Mouse (Mus musculus) midbrain, embryonic 15.5 days (tissue): ENCODE results near the gene Cdh12. TPM values are rescaled to one million over a fixed set of nuclear protein-coding genes. Genes with fewer than 3 reads are reported as not detected.
"Not testable (repeated sequence)": the region's sequence is repeated elsewhere in the genome, so short reads cannot be mapped to it uniquely, and the experiment has no call there.

Source experiments
- ATAC-seq: fragments of 200-750 bp; cut with Nextera tagmentation; replicated peaks from 2 replicates; pipeline ENCODE4 v1.8.0; 2017; ENCODE audit warnings: moderate TSS enrichment
- H3K27ac ChIP-seq: fragments of 300-500 bp; sonication (generic); 2 replicates; pipeline ENCODE4 v1.5.1; 2015; ENCODE audit warnings: mild to moderate bottlenecking, inconsistent platforms
- H3K27me3 ChIP-seq: fragments of 300-500 bp; sonication (generic); replicated peaks from 2 replicates; pipeline ENCODE4 v1.6.1; 2015; ENCODE audit warnings: inconsistent platforms
- H3K36me3 ChIP-seq: fragments of 300-500 bp; sonication (generic); replicated peaks from 2 replicates; pipeline ENCODE4 v1.6.1; 2015; ENCODE audit warnings: inconsistent platforms
- H3K4me1 ChIP-seq: fragments of 300-500 bp; sonication (generic); 2 replicates; pipeline ENCODE4 v1.6.1; 2015; ENCODE audit warnings: inconsistent platforms
- H3K4me2 ChIP-seq: fragments of 300-500 bp; sonication (generic); 2 replicates; pipeline ENCODE4 v1.6.1; 2015; ENCODE audit warnings: inconsistent platforms, mild to moderate bottlenecking, moderate library complexity
- H3K4me3 ChIP-seq: fragments of 300-500 bp; sonication (generic); 2 replicates; pipeline ENCODE4 v1.5.1; 2015; ENCODE audit warnings: mild to moderate bottlenecking, inconsistent platforms
- H3K9ac ChIP-seq: fragments of 300-500 bp; sonication (generic); 2 replicates; pipeline ENCODE4 v1.6.1; 2015; ENCODE audit warnings: mild to moderate bottlenecking, inconsistent platforms
- H3K9me3 ChIP-seq: fragments of 300-500 bp; sonication (generic); 2 replicates; pipeline ENCODE4 v1.6.1; 2016; ENCODE audit warnings: inconsistent platforms
- WGBS: fragments of 180-500 bp; shearing (Covaris S2); methylation state at CpG from one replicate; pipeline ENCODE4 v1.1.7; 2015; ENCODE audit warnings: mixed read lengths; 5-methylcytosine and 5-hydroxymethylcytosine counted together
- polyA plus RNA-seq: library from polyadenylated mRNA; unstranded; fragments of >200 nt; fragmentation: Nextera tagmentation; extraction: Ambion mirVana; gene quantifications from 2 replicates; pipeline ENCODE4 v1.2.1, GENCODE M21; 2015

Gene Cdh12
- 7.9 and 8.3 TPM in 2 replicates for polyA plus RNA-seq

DNA sequence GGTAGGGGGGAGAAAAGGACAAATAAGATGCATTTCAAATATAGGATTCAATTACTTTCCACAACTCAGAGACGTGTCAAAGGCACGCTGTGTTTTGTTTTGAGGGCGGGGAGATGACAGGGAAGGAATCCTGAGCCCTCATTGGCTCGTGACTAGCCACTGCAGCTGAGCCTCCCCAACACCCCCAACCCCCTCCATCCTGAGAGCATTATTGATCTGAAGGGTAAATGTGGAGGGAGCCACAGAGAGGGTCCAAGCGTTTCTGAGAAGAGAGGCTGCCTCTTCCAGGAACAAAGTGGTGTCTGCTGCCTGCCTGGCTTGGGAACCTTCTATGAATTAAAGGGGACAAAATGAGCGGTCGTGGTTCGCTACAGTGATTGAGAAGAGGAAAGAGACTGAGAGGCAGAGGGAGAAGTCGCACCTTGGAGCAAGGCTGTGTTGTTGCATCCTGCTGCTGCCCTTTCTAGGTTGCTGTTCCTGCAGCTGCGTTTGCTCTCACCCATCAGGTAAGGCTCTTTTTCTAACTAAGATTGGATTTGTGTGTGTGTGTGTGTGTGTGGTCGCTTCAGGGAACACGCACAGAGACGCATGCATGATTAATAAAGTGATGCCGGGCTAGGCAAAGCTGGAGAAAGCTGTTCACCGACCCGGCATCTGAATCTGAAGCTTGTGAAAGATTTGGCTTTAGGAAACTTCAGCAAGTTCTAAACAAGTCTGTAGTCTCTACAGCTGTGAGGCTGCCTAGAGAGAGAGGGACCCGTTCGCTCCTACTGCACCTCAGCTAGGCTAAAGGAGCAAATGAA, at the start of gene Cdh12:
Gene Cdh12 (plus strand): TSS at position 405 of the 803 bp plus-strand sequence.
- H3K27ac ChIP-seq: peak within 1 kb of the TSS; percentile 61
- H3K4me2 ChIP-seq: peak within 1 kb of the TSS; percentile 76
- no peaks in the 10 kb centered on the region for H3K27me3 ChIP-seq
- no peaks in the 10 kb centered on the region for H3K4me1 ChIP-seq
- no peaks in the 10 kb centered on the region for H3K9me3 ChIP-seq
- peak within 1 kb of the TSS; percentile 40 for H3K9ac ChIP-seq
- 6% methylated on average over 18 of the region's 18 CpGs for WGBS
- ATAC-seq: peak; percentile 93
- H3K4me3 ChIP-seq: peak within 1 kb of the TSS; percentile 52
- no peaks in the 10 kb centered on the region for H3K36me3 ChIP-seq

- H3K4me1 ChIP-seq: no peaks in the 10 kb centered on the region
- no peak overlapping the region for H3K9ac ChIP-seq
- H3K27ac ChIP-seq: no peak overlapping the region
- 54% methylated on average over 3 of the region's 3 CpGs for WGBS
- no peaks in the 10 kb centered on the region for H3K9me3 ChIP-seq
- H3K4me2 ChIP-seq: no peak overlapping the region
- H3K27me3 ChIP-seq: no peaks in the 10 kb centered on the region
- ATAC-seq: no peak
- H3K4me3 ChIP-seq: no peak overlapping the region
- H3K36me3 ChIP-seq: no peaks in the 10 kb centered on the region
Measured at GRCm38 (mm10) chr15:20403596-20403995, 45.5 kb upstream of the Cdh12 start.

DNA sequence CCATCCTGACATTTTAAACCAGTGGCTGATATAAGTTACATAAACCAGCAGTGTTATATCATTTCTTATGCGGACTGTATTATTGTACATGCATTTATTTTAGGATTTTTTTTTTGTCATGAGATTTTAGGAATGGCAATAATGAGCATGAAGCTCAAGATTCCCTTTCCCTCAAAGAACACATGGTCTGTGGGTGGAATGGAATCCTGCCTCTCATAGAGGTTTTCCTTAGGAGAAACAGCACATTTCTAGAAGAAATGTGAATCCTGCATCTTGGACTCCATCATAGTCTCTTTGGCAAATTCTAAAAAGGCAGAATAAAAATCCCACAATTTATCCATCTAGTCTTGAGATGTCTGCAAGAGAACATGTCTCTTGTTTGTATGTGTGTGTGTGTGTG, 35.7 kb upstream of the Cdh12 start:
- ATAC-seq: no peak
- no peaks in the 10 kb centered on the region for H3K27me3 ChIP-seq
- no peaks in the 10 kb centered on the region for H3K4me1 ChIP-seq
- no peaks in the 10 kb centered on the region for H3K36me3 ChIP-seq
- H3K27ac ChIP-seq: no peak overlapping the region
- H3K4me2 ChIP-seq: no peak overlapping the region
- 98% methylated on average over 1 of the region's 1 CpGs for WGBS
- no peaks in the 10 kb centered on the region for H3K9me3 ChIP-seq
- no peak overlapping the region for H3K4me3 ChIP-seq
- H3K9ac ChIP-seq: no peak overlapping the region

DNA sequence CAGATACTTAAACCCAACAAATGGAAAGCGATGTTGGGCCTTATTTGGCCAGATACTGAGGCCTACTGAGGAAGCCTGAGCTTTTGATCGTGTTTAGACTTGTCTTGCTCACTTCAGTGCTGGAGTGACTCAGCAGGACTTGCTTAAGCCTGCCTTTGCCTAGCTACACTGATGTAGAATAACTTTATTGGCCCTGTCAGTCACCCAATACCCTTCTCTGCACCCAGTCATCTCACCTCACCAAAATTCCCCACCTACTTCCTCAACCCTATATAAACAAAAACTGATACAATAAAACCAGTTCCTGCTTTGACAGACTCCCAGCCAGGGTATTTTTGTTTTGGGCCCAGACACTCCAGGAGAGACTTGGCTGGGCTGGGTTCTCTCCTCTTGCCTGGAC, 12.7 kb upstream of the Cdh12 start:
- no peak for ATAC-seq
- no peak overlapping the region for H3K4me3 ChIP-seq
- no peaks in the 10 kb centered on the region for H3K36me3 ChIP-seq
- H3K27ac ChIP-seq: no peak overlapping the region
- H3K27me3 ChIP-seq: no peaks in the 10 kb centered on the region
- WGBS: 65% methylated on average over 2 of the region's 2 CpGs
- H3K9ac ChIP-seq: no peak overlapping the region
- no peaks in the 10 kb centered on the region for H3K4me1 ChIP-seq
- no peaks in the 10 kb centered on the region for H3K9me3 ChIP-seq
- no peak overlapping the region for H3K4me2 ChIP-seq

GRCm38 (mm10) chr15:20450558-20450957, 1.5 kb downstream of the Cdh12 start:
- Histone ChIP-seq H3K9ac (no peak overlapping the region), H3K36me3 (no peaks in the 10 kb centered on the region), H3K4me1 (no peaks in the 10 kb centered on the region), H3K27me3 (no peaks in the 10 kb centered on the region), H3K4me3 (peak overlapping the region; percentile 21), H3K9me3 (no peaks in the 10 kb centered on the region), H3K4me2 (peak overlapping the region; percentile 24; the same call in 1 of the 2 replicates), H3K27ac (no peak overlapping the region)
- WGBS: 40% methylated on average over 5 of the region's 5 CpGs
- ATAC-seq: no peak

GRCm38 (mm10) chr15:20458508-20458907, 9.4 kb downstream of the Cdh12 start:
- Histone ChIP-seq H3K9ac (no peak overlapping the region), H3K36me3 (no peaks in the 10 kb centered on the region), H3K4me3 (no peak overlapping the region), H3K4me2 (no peak overlapping the region), H3K27me3 (no peaks in the 10 kb centered on the region), H3K4me1 (no peaks in the 10 kb centered on the region), H3K9me3 (no peaks in the 10 kb centered on the region), H3K27ac (no peak overlapping the region)
- 61% methylated on average over 3 of the region's 3 CpGs for WGBS
- ATAC-seq: no peak

GRCm38 (mm10) chr15:20462500-20462899, 13.4 kb downstream of the Cdh12 start:
- Histone ChIP-seq H3K27me3 (no peaks in the 10 kb centered on the region), H3K36me3 (no peaks in the 10 kb centered on the region), H3K9me3 (no peaks in the 10 kb centered on the region), H3K27ac (no peak overlapping the region), H3K4me3 (no peak overlapping the region), H3K4me2 (no peak overlapping the region), H3K9ac (no peak overlapping the region), H3K4me1 (no peaks in the 10 kb centered on the region)
- ATAC-seq: no peak
- 89% methylated on average over 3 of the region's 3 CpGs for WGBS

GRCm38 (mm10) chr15:20463601-20464000, 14.5 kb downstream of the Cdh12 start:
- Histone ChIP-seq H3K4me3 (no peak overlapping the region), H3K27ac (no peak overlapping the region), H3K4me1 (no peaks in the 10 kb centered on the region), H3K27me3 (no peaks in the 10 kb centered on the region), H3K36me3 (no peaks in the 10 kb centered on the region), H3K9me3 (no peaks in the 10 kb centered on the region), H3K4me2 (no peak overlapping the region), H3K9ac (no peak overlapping the region)
- 80% methylated on average over 1 of the region's 1 CpGs for WGBS
- no peak for ATAC-seq

- Histone ChIP-seq H3K27me3 (no peaks in the 10 kb centered on the region), H3K9ac (no peak overlapping the region), H3K4me1 (no peaks in the 10 kb centered on the region), H3K4me3 (no peak overlapping the region), H3K27ac (no peak overlapping the region), H3K9me3 (no peaks in the 10 kb centered on the region), H3K36me3 (no peaks in the 10 kb centered on the region), H3K4me2 (no peak overlapping the region)
- WGBS: 97% methylated on average over 4 of the region's 4 CpGs
- no peak for ATAC-seq
Measured at GRCm38 (mm10) chr15:20550979-20551378, 101.9 kb downstream of the Cdh12 start.

- H3K27me3 ChIP-seq: no peaks in the 10 kb centered on the region
- no peak for ATAC-seq
- no peaks in the 10 kb centered on the region for H3K4me1 ChIP-seq
- H3K4me3 ChIP-seq: no peak overlapping the region
- H3K9ac ChIP-seq: no peak overlapping the region
- H3K9me3 ChIP-seq: no peaks in the 10 kb centered on the region
- no peak overlapping the region for H3K4me2 ChIP-seq
- H3K36me3 ChIP-seq: no peaks in the 10 kb centered on the region
- no peak overlapping the region for H3K27ac ChIP-seq
- 64% methylated on average over 4 of the region's 4 CpGs for WGBS
Measured at GRCm38 (mm10) chr15:20571012-20571411, 121.9 kb downstream of the Cdh12 start.

DNA sequence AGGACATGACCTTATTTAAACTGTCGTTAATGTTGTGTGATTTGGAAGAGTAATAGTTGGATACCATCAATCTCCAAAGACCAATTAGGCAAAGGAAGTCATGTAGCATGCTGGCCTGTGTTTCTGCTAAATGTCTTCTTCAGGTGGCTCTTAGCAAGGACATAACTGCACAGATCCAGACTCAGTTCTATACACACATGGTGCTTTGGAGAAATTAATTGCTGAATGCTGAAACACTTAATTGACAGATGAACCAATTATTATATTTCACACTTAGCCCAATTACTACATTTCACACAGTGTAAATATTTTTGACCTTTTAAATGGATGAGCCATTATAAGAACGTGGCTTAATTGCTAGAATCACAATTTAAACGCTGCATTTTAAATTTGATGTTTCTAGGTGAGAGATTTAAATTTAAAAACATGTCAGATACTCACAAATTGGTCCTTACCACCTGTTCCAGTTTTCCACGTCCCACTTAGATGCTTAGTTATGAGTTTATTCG, 133.6 kb downstream of the Cdh12 start:
- Histone ChIP-seq H3K4me2 (no peak overlapping the region), H3K9me3 (no peaks in the 10 kb centered on the region), H3K9ac (no peak overlapping the region), H3K36me3 (no peaks in the 10 kb centered on the region), H3K4me1 (no peaks in the 10 kb centered on the region), H3K4me3 (no peak overlapping the region), H3K27me3 (no peaks in the 10 kb centered on the region), H3K27ac (no peak overlapping the region)
- 68% methylated on average over 5 of the region's 5 CpGs for WGBS
- ATAC-seq: no peak

- Histone ChIP-seq H3K9ac (no peak overlapping the region), H3K4me2 (no peak overlapping the region), H3K36me3 (no peaks in the 10 kb centered on the region), H3K4me3 (no peak overlapping the region), H3K4me1 (no peaks in the 10 kb centered on the region), H3K27me3 (no peaks in the 10 kb centered on the region), H3K9me3 (no peaks in the 10 kb centered on the region), H3K27ac (no peak overlapping the region)
- WGBS: 54% methylated on average over 5 of the region's 5 CpGs
- peak; percentile 79 for ATAC-seq
Measured at GRCm38 (mm10) chr15:20591599-20591998, 142.5 kb downstream of the Cdh12 start.

DNA sequence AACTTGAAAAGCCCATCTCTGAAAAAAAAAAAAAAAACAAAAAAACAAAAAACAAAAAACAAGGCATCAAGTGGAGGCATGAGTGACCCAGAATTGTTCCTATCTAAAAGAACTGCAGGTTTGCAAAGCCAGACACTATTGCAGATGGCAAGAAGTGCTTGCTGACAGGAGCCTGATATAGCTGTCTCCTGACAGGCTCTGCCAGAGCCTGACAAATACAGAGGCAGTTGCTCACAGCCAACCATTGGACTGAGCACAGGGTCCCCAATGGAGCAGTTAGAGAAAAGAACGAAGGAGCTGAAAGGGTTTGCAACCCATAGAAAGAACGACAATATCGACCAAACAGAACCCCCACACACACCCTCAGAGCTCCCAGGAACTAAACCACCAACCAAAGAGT, 156.7 kb downstream of the Cdh12 start:
- H3K9ac ChIP-seq, ATAC-seq, H3K27ac ChIP-seq, H3K4me3 ChIP-seq, H3K27me3 ChIP-seq, H3K36me3 ChIP-seq, H3K4me2 ChIP-seq, H3K4me1 ChIP-seq, H3K9me3 ChIP-seq: not testable (repeated sequence)
- WGBS: 81% methylated on average over 3 of the region's 3 CpGs
